ENCODE assay signal across 17 mouse cellular contexts in genomic region chr9:52448245-52448644, GRCm38 (mm10).
"Had no signal": no experiment of that assay in that cellular context is flagged by ENCODE, and none has a peak within 500 bp of the region (broad histone marks: within the 10 kb centered on the region; RNA-seq: fewer than 3 reads in every experiment).

No protein-coding gene starts in this region.

- DNase-seq: gastrocnemius, adult 2 months; gastrocnemius, postnatal 10 days; gastrocnemius, postnatal 25 days; heart, adult 18-20 months; heart, postnatal 10 days; heart, postnatal 4 days; kidney, adult 18-20 months; kidney, adult 8-10 months; kidney, postnatal 10 days; kidney, postnatal 25 days; kidney, postnatal 4 days; liver had no signal

- ATAC-seq: hindbrain, embryonic 16.5 days; inflammation-experienced regulatory T-cells, adult 6 months; intestine, embryonic 15.5 days; intestine, postnatal 0 days; liver, embryonic 12.5 days had no signal
